Mouse (Mus musculus) monocyte, adult 5-6 weeks (primary cell): ENCODE data around the gene Mdm1. TPM values are rescaled to one million over a fixed set of nuclear protein-coding genes. Genes with fewer than 3 reads are reported as not detected.

Experiments
- ATAC-seq: fragments of 153-309, 156-312 bp; replicated peaks from 2 replicates; pipeline ENCODE4 v1.8.0; 2017; ENCODE audit warnings: mild to moderate bottlenecking; ENCODE audit not compliant: low TSS enrichment, insufficient number of reproducible peaks, severe bottlenecking, poor library complexity, low FRiP score
- total RNA-seq: library from RNA; stranded (forward); fragments of 200-1000, 200-491, 200-594 nt; gene quantifications from 3 replicates; pipeline ENCODE4 v1.2.3, GENCODE M21; 2017

Mdm1 gene
- total RNA-seq: 225 to 295 TPM (median 275 TPM) in 3 replicates

DNA sequence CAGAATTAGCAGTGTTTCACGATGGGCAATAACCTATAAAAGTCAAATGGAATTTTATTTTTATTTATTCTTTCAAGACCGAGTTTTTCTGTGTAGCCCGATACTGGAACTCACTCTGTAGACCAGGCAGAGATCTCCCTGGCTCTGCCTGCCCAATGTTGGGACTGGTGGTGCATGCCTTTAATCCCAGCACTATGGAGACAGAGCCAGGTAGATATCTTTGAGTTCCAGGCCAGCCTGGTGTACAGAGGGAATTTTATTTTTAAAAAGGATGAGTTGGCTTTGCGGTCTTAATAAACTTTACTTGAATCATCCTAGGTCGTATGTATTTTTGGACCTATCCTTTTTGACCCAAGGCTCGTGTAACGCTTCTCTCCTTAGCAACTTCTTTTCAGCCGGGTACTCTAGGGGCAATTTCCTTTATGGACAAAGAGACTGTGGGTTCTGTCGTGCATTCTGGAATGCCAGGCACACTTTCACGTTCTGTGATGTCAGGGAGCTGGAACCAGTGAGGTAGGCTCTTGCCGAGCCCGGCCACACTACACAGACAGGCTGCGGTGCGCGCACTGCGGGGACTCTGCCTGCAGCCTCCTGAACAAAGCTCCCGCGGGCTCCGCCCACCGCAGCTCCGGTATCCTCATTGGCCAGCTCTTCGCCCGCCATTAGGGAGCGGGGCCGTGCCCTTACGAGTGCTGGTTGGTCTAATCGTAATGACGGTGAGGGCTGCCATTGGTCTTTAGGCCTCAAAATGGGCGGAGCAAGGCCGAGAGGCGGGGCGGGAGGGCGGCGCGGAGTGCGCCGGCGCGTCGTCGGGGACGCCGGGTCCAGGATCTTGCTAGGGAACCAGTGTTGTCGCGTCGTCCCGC is at the start of gene Mdm1:
Mdm1 (plus strand) TSS at position 794 of the 866 bp plus-strand sequence.
- ATAC-seq: peak; percentile 98

DNA sequence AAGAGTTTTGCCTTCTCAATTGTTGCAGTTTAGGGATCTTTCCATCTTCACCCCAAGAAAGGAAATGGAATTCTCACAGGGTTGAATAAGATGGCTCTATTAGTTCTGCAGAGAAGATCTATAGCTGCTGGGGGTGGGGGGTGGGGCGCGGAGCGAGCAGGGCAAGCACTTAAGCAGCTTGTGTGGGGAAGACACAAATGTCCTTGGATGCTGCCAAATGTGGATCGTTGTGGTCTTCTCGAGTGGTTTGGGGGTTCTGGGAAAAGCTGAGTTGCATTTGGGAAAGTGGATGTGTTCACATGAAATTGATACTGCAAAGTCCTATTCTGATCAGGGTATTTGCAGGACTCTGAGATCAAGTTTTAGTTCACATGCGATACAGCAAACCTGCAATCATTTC is 48.9 kb upstream of the Mdm1 start:
- no peak for ATAC-seq

DNA sequence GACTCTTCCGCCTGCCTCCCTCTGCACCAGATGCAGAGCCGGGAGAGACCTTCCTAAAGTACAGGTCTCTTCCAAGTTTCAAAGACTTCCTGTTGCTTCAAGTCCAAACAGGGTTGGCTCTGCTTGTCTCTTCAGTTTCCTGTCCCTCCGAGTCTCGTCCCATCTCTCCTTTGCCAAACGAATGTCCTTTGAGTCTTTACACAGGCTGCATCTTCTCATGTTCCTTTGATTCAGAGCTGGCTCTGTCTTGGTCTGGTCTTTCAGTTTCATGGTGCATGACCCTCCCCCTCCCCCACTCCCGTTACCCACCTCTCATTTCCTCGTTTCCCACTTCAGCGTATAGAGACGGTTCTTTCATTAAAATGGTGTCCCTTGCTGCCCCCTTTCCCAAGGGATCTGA is 47.9 kb upstream of the Mdm1 start:
- ATAC-seq: no peak

DNA sequence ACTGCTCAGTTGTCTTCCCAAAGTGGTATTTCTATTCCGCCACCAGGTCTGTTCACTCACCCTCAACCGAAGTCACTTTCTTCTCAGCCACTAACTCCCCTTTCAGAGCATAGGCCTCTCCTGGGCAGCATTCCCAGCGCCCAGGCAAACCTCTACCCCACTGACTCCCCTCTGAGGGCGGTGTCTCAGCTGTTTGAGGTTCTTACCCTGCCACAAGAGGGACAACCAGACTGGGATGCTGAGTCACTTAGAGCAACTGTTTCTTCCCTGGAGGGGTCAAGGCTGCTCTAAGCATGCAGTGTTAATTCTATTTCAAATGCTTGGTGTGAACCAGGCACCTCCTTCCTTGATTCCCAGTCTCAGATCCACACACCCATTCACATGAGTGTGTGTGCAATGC is 46.8 kb upstream of the Mdm1 start:
- 0 out of 2 replicates have a peak, but pooled peaks have one; percentile 11 for ATAC-seq

DNA sequence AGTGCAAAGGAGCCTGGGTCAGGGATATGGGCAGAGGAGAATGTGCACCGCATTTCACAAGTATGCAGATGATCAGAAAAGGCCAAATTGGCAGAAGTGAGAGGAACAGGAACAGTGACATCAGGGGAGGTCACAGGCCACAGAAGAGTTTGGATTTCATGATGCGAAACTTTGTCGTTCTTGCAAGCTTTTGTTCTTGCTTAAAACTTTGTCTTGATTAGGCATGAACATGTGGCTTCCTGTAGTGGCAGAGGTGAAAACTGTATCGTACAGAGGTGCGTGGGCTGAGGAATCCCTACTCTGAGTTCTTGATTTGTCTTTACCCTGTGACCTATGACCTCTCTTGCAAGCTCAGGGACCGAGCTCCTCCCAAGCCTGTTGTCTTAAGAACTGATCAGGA is 45.4 kb upstream of the Mdm1 start:
- peak; percentile 48 for ATAC-seq

DNA sequence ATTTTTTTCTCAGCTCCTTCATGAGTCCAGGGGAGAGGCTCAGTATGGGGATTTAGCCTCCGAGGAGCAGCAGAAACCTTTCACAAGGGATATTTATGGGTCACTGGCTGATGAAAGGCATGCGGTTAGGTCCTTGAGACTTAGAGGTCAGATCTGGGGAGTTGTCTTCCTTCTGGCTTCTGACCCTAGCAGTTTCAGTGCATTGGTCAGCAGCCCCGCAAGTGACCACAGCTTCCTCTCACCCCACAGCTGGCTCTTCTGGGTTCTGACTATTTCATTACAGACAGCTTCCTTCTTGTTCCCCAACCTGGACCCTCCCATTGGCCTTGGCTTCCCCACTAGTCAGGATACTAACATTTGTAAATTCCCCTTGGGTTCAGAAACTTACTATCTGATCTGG is 43.7 kb upstream of the Mdm1 start:
- peak; percentile 41 for ATAC-seq

DNA sequence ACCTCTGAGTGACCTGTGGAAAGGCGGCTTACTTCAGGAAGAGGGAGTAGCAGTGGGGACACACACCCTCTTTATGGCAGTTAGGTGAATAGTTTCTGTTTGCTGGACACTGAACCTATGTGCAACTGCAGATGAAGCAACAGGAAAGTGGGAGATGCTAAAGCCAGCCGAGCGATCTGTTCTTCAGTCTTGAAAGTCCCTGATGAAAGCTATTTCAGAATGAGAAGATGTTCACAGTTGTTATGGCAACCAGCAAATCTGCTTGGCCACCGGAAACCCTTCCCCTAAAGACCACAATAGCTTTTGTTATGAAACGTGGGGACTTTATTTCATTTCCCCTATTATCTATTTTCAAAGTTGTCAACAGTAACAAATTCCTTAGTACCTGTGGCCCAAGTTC is 41.0 kb upstream of the Mdm1 start:
- ATAC-seq: peak; percentile 6

DNA sequence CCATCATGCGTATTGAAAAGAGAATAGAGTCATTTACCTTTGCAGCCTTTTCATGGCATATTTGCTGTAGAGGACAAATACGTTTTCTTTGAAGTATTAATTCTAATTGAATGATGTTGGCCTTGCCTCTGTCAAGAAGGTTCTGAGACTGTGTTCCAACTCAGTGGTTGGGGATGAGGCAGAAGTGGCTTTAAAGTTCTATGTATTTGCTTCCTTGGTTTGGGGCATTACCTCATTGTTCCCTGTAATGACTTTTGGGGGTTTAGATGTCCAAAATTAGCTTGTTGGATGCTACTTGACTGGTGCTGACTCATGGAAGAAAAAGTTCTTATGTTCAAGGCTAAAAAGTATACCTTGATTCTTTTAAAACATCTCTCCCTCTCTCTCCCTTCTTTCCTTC is 40.6 kb upstream of the Mdm1 start:
- ATAC-seq: no peak

DNA sequence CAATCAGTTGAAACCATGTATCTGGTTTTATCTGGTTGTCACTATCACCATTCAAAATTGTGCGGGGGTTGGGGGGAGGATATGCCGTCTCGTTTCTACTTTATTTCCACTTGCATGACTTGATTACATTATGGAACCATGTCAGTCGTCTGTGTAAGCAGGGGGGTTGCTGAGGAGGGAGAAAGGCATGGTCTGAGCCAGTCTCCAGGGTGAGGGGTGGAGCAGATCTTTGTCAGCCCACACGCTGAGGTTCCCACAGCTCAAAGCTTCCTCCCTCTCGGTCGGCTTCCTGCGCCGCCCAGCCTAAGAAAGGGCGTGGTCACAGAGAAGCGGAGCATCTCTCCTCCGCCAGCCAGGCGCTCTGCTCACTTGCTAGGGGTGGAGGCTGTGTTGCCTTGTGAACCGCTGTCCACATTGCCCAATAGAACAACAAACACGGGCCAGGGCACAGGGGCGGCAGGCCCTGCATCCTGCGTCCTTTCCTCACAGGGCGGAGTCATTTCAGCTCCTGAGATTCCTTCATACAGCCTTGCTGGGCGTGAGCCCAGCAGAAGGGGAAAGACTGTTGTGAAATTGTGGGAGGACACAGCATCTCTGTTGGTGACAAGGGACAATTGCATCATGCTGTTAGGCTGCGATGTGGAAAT is 38.5 kb upstream of the Mdm1 start:
- ATAC-seq: peak; percentile 74

DNA sequence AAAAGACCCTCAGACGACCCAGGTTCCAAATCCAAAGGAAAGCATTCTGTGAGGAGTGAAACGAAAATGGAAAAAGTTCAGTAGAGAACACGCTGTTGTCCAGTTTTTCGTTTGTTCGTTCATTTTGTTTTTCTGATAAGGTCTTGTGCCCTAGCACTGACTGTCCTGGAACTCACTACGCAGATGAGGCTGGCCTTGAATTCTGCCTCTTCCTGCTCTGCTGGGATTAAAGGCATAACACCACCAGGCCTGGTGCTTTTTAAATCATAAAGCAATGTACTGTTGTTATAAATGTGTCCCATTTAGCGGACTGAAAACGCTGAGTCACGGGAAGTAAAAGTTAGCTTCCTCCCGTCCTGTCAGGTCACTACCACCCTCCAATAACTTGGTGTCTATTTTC is 37.7 kb upstream of the Mdm1 start:
- ATAC-seq: no peak

DNA sequence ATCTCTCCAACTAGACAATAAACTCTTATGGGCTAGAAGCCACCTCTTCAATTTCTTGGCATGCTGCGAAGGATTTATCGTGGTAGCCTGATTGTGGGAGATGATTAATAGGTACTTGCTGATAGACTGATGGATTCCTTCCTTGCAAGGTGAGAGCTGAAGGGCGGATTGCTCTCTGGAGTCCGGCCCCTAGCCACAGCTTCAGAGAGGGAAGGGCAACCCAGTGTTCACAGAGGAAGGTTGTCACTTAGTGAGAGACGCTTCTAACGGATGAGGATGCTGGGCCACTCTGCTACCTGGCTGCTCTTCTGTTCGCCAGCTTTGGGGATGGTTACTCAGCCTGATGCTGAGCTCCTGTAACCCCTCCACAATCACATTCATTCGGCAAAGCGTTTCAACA is 34.6 kb upstream of the Mdm1 start:
- ATAC-seq: no peak

DNA sequence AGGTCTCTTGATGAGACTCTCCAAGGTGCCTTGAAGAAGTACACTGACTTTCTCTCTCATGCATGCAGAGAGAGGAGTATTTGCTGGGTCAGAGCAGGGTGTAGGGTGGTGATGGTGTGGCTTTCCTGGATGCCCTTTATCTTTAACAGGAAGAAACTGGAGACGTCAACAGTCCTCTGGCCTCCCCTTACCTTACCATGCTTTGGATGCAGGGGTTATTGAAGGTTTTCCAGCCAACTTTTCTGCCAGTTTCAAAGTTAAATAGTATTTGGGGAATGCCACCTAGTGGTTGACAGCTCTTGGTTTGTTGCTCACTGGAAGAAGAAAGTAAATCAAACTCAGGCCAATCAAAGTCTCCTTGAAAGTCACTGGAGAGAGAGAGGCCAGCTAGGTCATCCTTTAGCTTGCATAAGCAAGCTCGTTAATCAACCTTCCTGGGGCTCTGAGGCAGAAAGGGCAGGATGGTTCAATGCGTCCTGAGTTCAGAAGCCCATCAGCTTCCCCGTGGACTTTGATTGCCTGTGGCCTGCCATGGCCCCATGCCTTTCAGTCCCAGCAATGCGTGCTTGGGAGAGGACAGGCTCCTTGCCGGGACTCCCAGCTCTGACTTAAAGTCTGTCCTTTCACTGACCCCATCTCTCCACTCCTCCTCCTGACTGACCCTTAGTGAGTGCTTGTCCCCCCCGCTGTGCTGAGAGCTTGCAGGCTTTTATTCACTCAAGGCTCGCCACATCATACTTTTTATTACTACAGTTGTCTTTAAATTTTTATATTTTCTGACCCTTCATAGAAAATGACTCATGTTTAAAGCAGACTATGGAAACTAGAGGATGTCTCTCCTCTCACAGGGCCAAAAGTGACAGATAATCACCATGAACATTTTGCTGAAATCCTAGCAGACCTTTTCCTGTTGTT is 31.3 kb upstream of the Mdm1 start:
- peak; percentile 49 for ATAC-seq

DNA sequence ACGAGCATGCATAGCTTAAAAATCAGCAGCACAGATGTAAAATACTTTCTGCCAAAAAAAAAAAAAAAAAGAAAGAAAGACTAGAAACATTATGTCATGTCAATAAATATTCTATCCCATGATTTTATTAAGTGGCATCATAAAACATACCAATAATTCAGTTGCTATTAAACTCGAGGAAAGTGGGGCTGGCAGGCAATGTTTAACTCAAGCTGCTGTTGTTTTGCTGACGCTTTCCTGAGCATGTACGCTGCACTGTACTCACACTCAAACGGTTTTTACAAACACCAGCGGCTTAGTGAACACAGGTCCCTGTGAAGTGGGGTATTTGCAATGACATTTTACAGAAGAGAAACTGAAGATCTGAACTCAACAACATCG is 30.7 kb upstream of the Mdm1 start:
- ATAC-seq: no peak

DNA sequence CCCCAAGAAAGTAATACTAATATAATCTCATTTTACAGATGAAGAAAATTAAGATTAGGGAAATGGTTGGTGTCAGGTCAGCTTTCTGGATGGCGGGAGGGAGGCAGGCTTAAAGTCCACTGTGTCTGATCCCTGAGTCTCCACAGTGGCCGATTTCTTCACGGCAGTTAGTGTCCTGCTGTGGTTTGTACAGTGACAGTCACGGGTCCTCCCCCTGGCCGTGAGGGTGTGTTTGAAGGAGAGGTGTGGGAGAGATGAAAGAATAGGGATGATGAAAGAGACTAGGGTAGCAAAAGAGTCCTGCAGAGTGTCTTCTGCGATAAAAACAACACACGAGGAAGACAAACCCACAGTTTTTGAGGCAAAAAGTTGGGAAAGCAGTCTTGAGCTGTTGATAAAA is 30.0 kb upstream of the Mdm1 start:
- peak; percentile 55; the same call in 1 of the 2 replicates for ATAC-seq

DNA sequence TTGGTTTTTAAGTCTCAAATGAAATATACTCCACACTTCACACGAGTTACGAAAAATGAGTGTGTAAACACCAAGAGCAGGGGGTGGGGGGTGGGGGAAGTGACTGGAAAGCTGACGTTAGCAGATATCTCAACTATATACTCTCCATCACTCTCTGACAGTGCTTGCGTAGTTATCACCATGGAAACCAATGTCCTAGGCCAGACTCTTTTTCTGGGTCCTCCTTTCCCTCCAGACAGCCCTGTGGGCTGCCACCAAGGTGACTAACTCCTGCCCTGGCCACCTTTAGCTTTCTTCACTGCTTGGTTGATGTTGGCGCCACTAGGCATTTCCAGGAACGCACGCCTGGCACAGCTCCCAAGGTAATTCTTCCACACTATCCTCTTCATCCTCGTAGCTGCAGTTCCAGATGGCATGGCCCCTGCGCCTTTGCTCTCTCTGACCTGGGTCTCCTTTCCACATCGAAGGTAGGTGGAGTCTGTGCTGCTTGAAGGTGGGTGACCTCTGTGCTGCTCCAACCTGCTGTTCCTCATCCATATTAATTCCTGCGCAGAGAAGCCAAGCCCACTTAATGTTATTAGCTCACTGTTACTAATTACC is 29.2 kb upstream of the Mdm1 start:
- no peak for ATAC-seq

DNA sequence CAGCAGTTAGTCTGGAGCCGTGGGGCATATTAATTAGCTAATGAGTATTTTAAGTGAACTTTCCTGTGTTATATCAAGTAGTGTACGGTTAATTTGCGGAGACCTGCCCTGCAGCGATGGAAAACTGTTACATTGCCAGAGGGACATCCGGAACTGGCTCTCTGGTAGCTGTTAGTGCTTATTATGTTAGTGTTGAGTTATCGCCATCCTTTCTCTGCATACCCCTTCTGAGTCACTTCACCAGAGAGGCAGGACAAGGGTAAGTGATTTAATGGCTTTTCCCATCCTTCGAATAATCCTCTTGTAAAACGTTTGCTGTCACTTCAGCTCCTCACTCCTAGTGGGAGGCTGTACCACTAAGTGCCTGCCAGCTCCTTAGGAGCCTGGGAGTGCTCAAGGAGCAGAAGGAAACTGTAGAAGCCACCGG is 28.3 kb upstream of the Mdm1 start:
- no peak for ATAC-seq

DNA sequence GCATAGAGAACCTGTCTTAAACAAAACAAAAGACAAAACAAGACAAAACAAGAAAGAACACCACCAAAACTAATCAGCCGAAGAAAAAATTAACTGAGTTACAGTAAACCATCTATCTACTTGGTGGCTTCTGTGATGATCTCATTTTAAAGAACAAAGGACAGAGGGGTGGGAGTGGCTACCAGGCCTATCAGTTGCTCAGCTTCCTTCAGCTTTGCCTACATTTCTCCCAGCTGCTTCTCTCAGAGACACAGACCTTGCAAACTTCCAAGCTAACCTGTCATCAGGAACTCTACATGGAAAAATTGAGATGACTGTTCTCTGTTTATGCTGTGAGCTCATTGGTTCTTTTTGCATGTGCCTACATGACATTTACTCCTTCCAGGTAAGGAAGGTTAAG is 27.3 kb upstream of the Mdm1 start:
- ATAC-seq: no peak

DNA sequence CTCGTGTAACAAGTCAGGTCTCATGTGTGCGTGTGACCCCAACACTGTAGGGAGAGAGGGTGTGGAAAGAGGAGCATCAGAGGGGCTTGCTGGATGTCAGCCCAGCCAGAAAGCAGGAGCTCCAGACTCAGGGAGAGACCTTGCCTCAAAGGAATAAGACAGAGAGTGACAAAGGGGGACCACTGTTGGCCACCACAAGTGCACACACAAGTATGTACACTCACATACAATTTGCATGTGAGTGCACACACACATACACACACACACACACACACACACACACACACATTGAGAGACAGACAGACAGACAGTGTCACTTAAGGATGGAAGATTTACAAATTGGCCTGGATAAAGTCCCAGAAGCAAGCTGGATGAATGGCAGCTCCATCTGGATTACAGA is 25.2 kb upstream of the Mdm1 start:
- no peak for ATAC-seq
